Mouse (Mus musculus) midbrain, embryonic 14.5 days (tissue): Measurements from ENCODE around the gene Mrps17. TPM values are rescaled to one million over a fixed set of nuclear protein-coding genes. Genes with fewer than 3 reads are reported as not detected.
A peak's percentile ranks its signal among the peaks of the same experiment; 100 is the strongest.

ENCODE experiments used
- ATAC-seq: fragments of 200-750 bp; cut with Nextera tagmentation; 2 replicates; pipeline ENCODE4 v1.8.0; 2017; ENCODE audit warnings: moderate number of reproducible peaks, moderate library complexity; ENCODE audit not compliant: low FRiP score, low TSS enrichment
- DNase-seq: peaks from one replicate; pipeline ENCODE4 v3.0.0-alpha.2; 2015
- H3K27ac ChIP-seq: fragments of 300-500 bp; sonication (generic); replicated peaks from 2 replicates; pipeline ENCODE4 v1.5.1; 2014; ENCODE audit warnings: mild to moderate bottlenecking, low read depth, low read length, moderate library complexity
- H3K27me3 ChIP-seq: fragments of 300-500 bp; sonication (generic); 2 replicates; pipeline ENCODE4 v1.6.1; 2014; ENCODE audit warnings: low read length, control low read depth, mixed read lengths; ENCODE audit not compliant: control insufficient read depth, insufficient read depth
- H3K36me3 ChIP-seq: fragments of 300-500 bp; sonication (generic); 2 replicates; pipeline ENCODE4 v1.6.1; 2014; ENCODE audit warnings: low read length, control low read depth; ENCODE audit not compliant: control insufficient read depth, insufficient read depth
- H3K4me1 ChIP-seq: fragments of 300-500 bp; sonication (generic); 2 replicates; pipeline ENCODE4 v1.6.1; 2014; ENCODE audit warnings: mild to moderate bottlenecking, antibody characterized with exemption, low read length, control low read depth; ENCODE audit not compliant: control insufficient read depth, insufficient read depth
- H3K4me2 ChIP-seq: fragments of 300-500 bp; sonication (generic); 2 replicates; pipeline ENCODE4 v1.6.1; 2014; ENCODE audit warnings: mild to moderate bottlenecking, low read length, moderate library complexity
- H3K4me3 ChIP-seq: fragments of 300-500 bp; sonication (generic); replicated peaks from 2 replicates; pipeline ENCODE4 v1.5.1; 2014; ENCODE audit warnings: low read depth, low read length
- H3K9ac ChIP-seq: fragments of 300-500 bp; sonication (generic); replicated peaks from 2 replicates; pipeline ENCODE4 v1.6.1; 2014; ENCODE audit warnings: mild to moderate bottlenecking, low read length, moderate library complexity
- H3K9me3 ChIP-seq: fragments of 300-500 bp; sonication (generic); 2 replicates; pipeline ENCODE4 v1.6.1; 2016; ENCODE audit warnings: low read length, control low read depth, mixed read lengths; ENCODE audit not compliant: control insufficient read depth
- WGBS: fragments of 180-500 bp; shearing (Covaris S2); extraction: QIAGEN DNeasy Blood & Tissue Kit; methylation state at CpG from one replicate; pipeline ENCODE4 v1.1.7; 2014; 5-methylcytosine and 5-hydroxymethylcytosine counted together
- polyA plus RNA-seq: library from polyadenylated mRNA; unstranded; fragments of >200 nt; fragmentation: Nextera tagmentation; extraction: Ambion mirVana; gene quantifications from 2 replicates; pipeline ENCODE4 v1.2.1, GENCODE M21; 2014

Gene Mrps17
- polyA plus RNA-seq, 1 experiment from 2014 or later = 182 TPM

DNA sequence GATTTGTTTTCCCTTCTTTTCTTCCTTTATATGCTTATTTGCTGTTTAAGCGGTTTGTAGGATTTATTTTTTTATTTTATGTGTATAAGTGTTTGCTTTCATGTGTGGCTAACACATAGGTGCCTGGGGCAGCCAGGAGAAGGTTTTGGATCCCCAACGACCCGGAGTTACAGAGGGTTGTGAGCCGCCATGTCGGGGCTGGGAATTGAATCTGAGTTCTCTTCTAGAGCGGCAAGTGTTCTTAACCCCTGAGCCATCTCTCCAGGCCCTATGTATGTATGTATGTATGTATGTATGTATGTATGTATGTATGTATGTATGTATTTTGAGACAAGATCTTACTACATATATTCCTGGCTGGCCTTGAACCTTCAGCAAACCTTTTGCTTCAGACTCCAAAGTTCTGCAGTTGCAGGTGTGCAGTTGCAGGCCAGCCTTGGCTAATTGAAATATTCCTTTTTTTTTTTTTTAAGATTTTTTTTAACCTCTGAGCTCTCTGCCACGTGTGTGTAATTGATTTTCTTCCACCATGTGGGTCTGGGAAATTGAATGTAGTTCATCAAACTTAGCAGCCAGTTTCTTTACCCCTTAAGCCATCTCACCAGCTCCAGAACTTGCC is 10.6 kb downstream of the Mrps17 start:
- DNase-seq = no peak

GRCm38 (mm10) chr5:129726784-129727183 is 11.5 kb downstream of the Mrps17 start:
- Histone ChIP-seq H3K27me3 (no peaks in the 10 kb centered on the region), H3K4me1 (peaks cover 9% of the 10 kb centered on the region; the same call in 1 of the 2 replicates), H3K9me3 (no peaks in the 10 kb centered on the region), H3K36me3 (no peaks in the 10 kb centered on the region), H3K4me2 (no peak overlapping the region), H3K4me3 (no peak overlapping the region), H3K27ac (no peak overlapping the region), H3K9ac (no peak overlapping the region)
- 94% methylated on average over 3 of the region's 3 CpGs for WGBS
- DNase-seq (no peak), ATAC-seq (no peak)

More for the DNA sequence above, 10.6 kb downstream of the Mrps17 start:
- H3K9me3 ChIP-seq = no peaks in the 10 kb centered on the region
- H3K27me3 ChIP-seq = no peaks in the 10 kb centered on the region
- peak overlapping the region; percentile 91; the same call in 1 of the 2 replicates for H3K9ac ChIP-seq
- H3K4me1 ChIP-seq = peaks cover 9% of the 10 kb centered on the region; the same call in 1 of the 2 replicates
- no peak for ATAC-seq
- 20% methylated on average over 7 of the region's 7 CpGs for WGBS
- peak overlapping the region; percentile 82 for H3K4me3 ChIP-seq
- H3K36me3 ChIP-seq = no peaks in the 10 kb centered on the region
- peak overlapping the region; percentile 61 for H3K4me2 ChIP-seq
- H3K27ac ChIP-seq = no peak overlapping the region

DNA sequence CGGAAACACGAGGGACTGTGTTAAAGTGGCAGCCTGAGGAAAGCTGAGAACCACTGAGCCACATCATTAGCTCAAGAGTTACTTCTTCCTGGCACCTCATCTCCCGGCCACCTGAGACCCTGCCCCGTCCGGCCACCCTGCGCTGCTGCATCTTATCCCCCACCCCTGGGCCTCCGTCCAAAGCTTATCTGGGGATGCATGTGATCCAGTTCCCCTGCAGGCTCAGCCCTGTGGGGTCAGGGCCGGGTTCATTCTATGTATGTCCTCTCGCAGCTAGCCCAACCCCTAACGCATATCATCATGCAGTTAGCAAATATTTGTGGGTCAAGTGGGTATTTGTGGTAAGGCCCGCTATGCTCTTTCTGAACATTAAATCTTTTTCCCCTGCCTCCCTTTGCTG is 14.0 kb downstream of the Mrps17 start:
- Histone ChIP-seq H3K27ac (no peak overlapping the region), H3K4me2 (no peak overlapping the region), H3K36me3 (no peaks in the 10 kb centered on the region), H3K9ac (no peak overlapping the region), H3K9me3 (no peaks in the 10 kb centered on the region), H3K27me3 (no peaks in the 10 kb centered on the region), H3K4me3 (no peak overlapping the region), H3K4me1 (peaks cover 9% of the 10 kb centered on the region; the same call in 1 of the 2 replicates)
- 67% methylated on average over 11 of the region's 11 CpGs for WGBS
- no peak for ATAC-seq
- no peak for DNase-seq

DNA sequence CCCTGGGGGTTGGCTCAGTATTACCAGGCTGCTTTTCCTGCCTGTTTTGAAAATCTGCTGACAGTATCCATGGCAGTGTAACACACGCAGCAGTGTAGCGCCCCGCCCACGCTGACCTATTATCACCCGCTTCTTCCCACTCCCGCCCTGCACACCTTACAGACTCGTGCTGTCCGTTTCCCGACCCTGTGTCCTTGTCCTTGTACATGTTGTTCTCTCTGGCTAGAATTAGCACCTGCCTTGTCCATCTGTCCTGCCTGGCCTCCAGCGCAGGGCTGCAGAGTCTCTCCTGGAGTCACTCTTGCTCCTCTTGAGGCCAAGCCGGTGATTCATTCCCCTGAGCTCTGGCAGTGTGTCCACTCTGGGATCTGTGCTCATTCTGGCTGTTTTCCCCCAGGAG is 15.0 kb downstream of the Mrps17 start:
- no peak for ATAC-seq
- Histone ChIP-seq H3K9ac (no peak overlapping the region), H3K27ac (no peak overlapping the region), H3K36me3 (no peaks in the 10 kb centered on the region), H3K4me3 (no peak overlapping the region), H3K4me2 (no peak overlapping the region), H3K9me3 (no peaks in the 10 kb centered on the region), H3K27me3 (no peaks in the 10 kb centered on the region), H3K4me1 (peaks cover 9% of the 10 kb centered on the region; the same call in 1 of the 2 replicates)
- DNase-seq = no peak
- 83% methylated on average over 11 of the region's 11 CpGs for WGBS

GRCm38 (mm10) chr5:129731021-129731420 is 15.7 kb downstream of the Mrps17 start:
- Histone ChIP-seq H3K4me1 (peaks cover 6% of the 10 kb centered on the region; the same call in 1 of the 2 replicates), H3K9ac (no peak overlapping the region), H3K27ac (no peak overlapping the region), H3K4me2 (no peak overlapping the region), H3K4me3 (no peak overlapping the region), H3K27me3 (no peaks in the 10 kb centered on the region), H3K9me3 (no peaks in the 10 kb centered on the region), H3K36me3 (no peaks in the 10 kb centered on the region)
- 92% methylated on average over 5 of the region's 5 CpGs for WGBS
- no peak for DNase-seq
- ATAC-seq = no peak

- Histone ChIP-seq H3K4me1 (no peaks in the 10 kb centered on the region), H3K27ac (no peak overlapping the region), H3K9ac (no peak overlapping the region), H3K36me3 (peaks cover 40% of the 10 kb centered on the region), H3K4me3 (no peak overlapping the region), H3K9me3 (no peaks in the 10 kb centered on the region), H3K4me2 (no peak overlapping the region), H3K27me3 (no peaks in the 10 kb centered on the region)
- no peak for ATAC-seq
- peak; percentile 72 for DNase-seq
- 100% methylated on average over 1 of the region's 1 CpGs for WGBS
These were observed 25.7 kb downstream of the Mrps17 start for GRCm38 (mm10) chr5:129740976-129741375.

GRCm38 (mm10) chr5:129742903-129743488 is 27.7 kb downstream of the Mrps17 start:
- WGBS = 88% methylated on average over 7 of the region's 7 CpGs
- Histone ChIP-seq H3K4me3 (no peak overlapping the region), H3K4me2 (no peak overlapping the region), H3K9ac (no peak overlapping the region), H3K36me3 (peaks cover 55% of the 10 kb centered on the region), H3K9me3 (no peaks in the 10 kb centered on the region), H3K27ac (no peak overlapping the region), H3K4me1 (no peaks in the 10 kb centered on the region), H3K27me3 (no peaks in the 10 kb centered on the region)
- DNase-seq (no peak), ATAC-seq (no peak)

- Histone ChIP-seq H3K9ac (no peak overlapping the region), H3K4me3 (no peak overlapping the region), H3K4me1 (no peaks in the 10 kb centered on the region), H3K9me3 (no peaks in the 10 kb centered on the region), H3K36me3 (peaks cover 61% of the 10 kb centered on the region), H3K4me2 (no peak overlapping the region), H3K27me3 (no peaks in the 10 kb centered on the region), H3K27ac (no peak overlapping the region)
- DNase-seq = no peak
- WGBS = 85% methylated on average over 6 of the region's 6 CpGs
- ATAC-seq = no peak
These were observed 28.8 kb downstream of the Mrps17 start for GRCm38 (mm10) chr5:129744050-129744449.

GRCm38 (mm10) chr5:129756886-129757285 is 41.6 kb downstream of the Mrps17 start:
- Histone ChIP-seq H3K27ac (no peak overlapping the region), H3K4me3 (no peak overlapping the region), H3K27me3 (no peaks in the 10 kb centered on the region), H3K9me3 (no peaks in the 10 kb centered on the region), H3K36me3 (peaks cover 55% of the 10 kb centered on the region), H3K4me2 (no peak overlapping the region), H3K4me1 (no peaks in the 10 kb centered on the region), H3K9ac (no peak overlapping the region)
- DNase-seq (no peak), ATAC-seq (no peak)
- 94% methylated on average over 20 of the region's 20 CpGs for WGBS
